Mouse (Mus musculus) MEL (cell line): ENCODE results near the gene Plek. TPM values are rescaled to one million over a fixed set of nuclear protein-coding genes. Genes with fewer than 3 reads are reported as not detected.
A peak's percentile ranks its signal among the peaks of the same experiment; 100 is the strongest.

Experiments
- DNase-seq: peaks from one replicate; pipeline ENCODE4 v3.0.0; 2011; ENCODE audit warnings: low read depth, low spot score
- H3K27ac ChIP-seq: 2 replicates; pipeline ENCODE4 v1.5.1; 2012; ENCODE audit warnings: low read depth, mild to moderate bottlenecking, control low read depth, low read length, moderate library complexity; ENCODE audit not compliant: control insufficient read depth
- H3K27me3 ChIP-seq, 2 experiments: fragments of 150-350 bp in 1 of 2; sonication (generic) in 1 of 2; 2 replicates each; pipeline ENCODE4 v1.6.1; 2012; ENCODE audit warnings: low read length in 2 of 2, mild to moderate bottlenecking in 2 of 2, improper control_type of control experiment in 1 of 2, moderate library complexity in 1 of 2; ENCODE audit not compliant: insufficient read depth in 2 of 2, control insufficient read depth in 1 of 2
- H3K36me3 ChIP-seq, 2 experiments: 2 replicates each; pipeline ENCODE4 v1.6.1; 2012 to 2014; ENCODE audit warnings: low read length in 2 of 2, improper control_type of control experiment in 1 of 2, inconsistent platforms in 1 of 2, mild to moderate bottlenecking in 1 of 2; ENCODE audit not compliant: insufficient read depth in 2 of 2, control insufficient read depth in 1 of 2
- H3K4me1 ChIP-seq, 2 experiments: fragments of 150-350 bp in 1 of 2; sonication (generic) in 1 of 2; 2 replicates each; pipeline ENCODE4 v1.6.1; 2012; ENCODE audit warnings: low read length in 2 of 2, improper control_type of control experiment in 1 of 2, mild to moderate bottlenecking in 1 of 2; ENCODE audit not compliant: insufficient read depth in 2 of 2, control insufficient read depth in 1 of 2
- H3K4me3 ChIP-seq, 2 experiments: fragments of 150-350 bp in 1 of 2; sonication (generic) in 1 of 2; 2 replicates each; pipeline ENCODE4 v1.5.1; 2012; ENCODE audit warnings: low read depth in 2 of 2, low read length in 2 of 2, mild to moderate bottlenecking in 2 of 2, moderate library complexity in 2 of 2, control low read depth in 1 of 2, improper control_type of control experiment in 1 of 2; ENCODE audit not compliant: control insufficient read depth in 1 of 2, insufficient read depth in 1 of 2
- H3K79me2 ChIP-seq: 2 replicates; pipeline ENCODE4 v1.6.1; 2012; ENCODE audit warnings: mild to moderate bottlenecking, low read length, moderate library complexity; ENCODE audit not compliant: control insufficient read depth, poor library complexity, insufficient read depth
- H3K9ac ChIP-seq: 2 replicates; pipeline ENCODE4 v1.6.1; 2012; ENCODE audit warnings: low read depth, mild to moderate bottlenecking, control low read depth, low read length, moderate library complexity; ENCODE audit not compliant: control insufficient read depth, poor library complexity, severe bottlenecking
- H3K9me3 ChIP-seq: fragments of 150-350 bp; sonication (generic); replicated peaks from 2 replicates; pipeline ENCODE4 v1.6.1; 2012; ENCODE audit warnings: mild to moderate bottlenecking, low read length, improper control_type of control experiment, moderate library complexity; ENCODE audit not compliant: insufficient read depth
- CHD1 ChIP-seq: IDR thresholded peaks from 2 replicates; pipeline ENCODE4 v1.6.1; 2012; ENCODE audit warnings: low read depth, mild to moderate bottlenecking, inconsistent platforms, low read length, improper control_type of control experiment
- CHD2 ChIP-seq: IDR thresholded peaks from 2 replicates; pipeline ENCODE4 v1.6.1; 2011; ENCODE audit warnings: low read length, improper control_type of control experiment
- CTCF ChIP-seq, 3 experiments: IDR thresholded peaks in 2 of 3; conservative IDR thresholded peaks in 1 of 3; 2 replicates each; pipeline ENCODE4 v1.5.1; 2011 to 2012; ENCODE audit warnings: low read length in 3 of 3, low read depth in 2 of 3, mild to moderate bottlenecking in 2 of 3, improper control_type of control experiment in 1 of 3, inconsistent platforms in 1 of 3, mixed read lengths in 1 of 3, moderate library complexity in 1 of 3; ENCODE audit not compliant: control insufficient read depth in 1 of 3, insufficient read depth in 1 of 3, poor library complexity in 1 of 3, severe bottlenecking in 1 of 3
- E2F4 ChIP-seq: IDR thresholded peaks from 2 replicates; pipeline ENCODE4 v1.6.1; 2011; ENCODE audit warnings: low read depth, low read length, improper control_type of control experiment, borderline replicate concordance
- ELF1 ChIP-seq: IDR thresholded peaks from 2 replicates; pipeline ENCODE4 v1.6.1; 2014; ENCODE audit warnings: low read depth, mild to moderate bottlenecking, inconsistent platforms, low read length, improper control_type of control experiment, moderate library complexity
- EP300 ChIP-seq, 2 experiments: IDR thresholded peaks; 2 replicates each; pipeline ENCODE4 v1.6.1; 2011; ENCODE audit warnings: improper control_type of control experiment in 2 of 2, low read length in 2 of 2, low read depth in 1 of 2, mild to moderate bottlenecking in 1 of 2
- GABPA ChIP-seq: IDR thresholded peaks from 2 replicates; pipeline ENCODE4 v1.6.1; 2012; ENCODE audit warnings: low read depth, mild to moderate bottlenecking, inconsistent platforms, low read length, improper control_type of control experiment, moderate library complexity
- GATA1 ChIP-seq: IDR thresholded peaks from 2 replicates; pipeline ENCODE4 v1.6.1; 2011; ENCODE audit warnings: low read depth, low read length, improper control_type of control experiment
- HCFC1 ChIP-seq: IDR thresholded peaks from 2 replicates; pipeline ENCODE4 v1.6.1; 2012; ENCODE audit warnings: low read depth, mild to moderate bottlenecking, inconsistent platforms, low read length, improper control_type of control experiment, moderate library complexity
- JUND ChIP-seq: IDR thresholded peaks from 2 replicates; pipeline ENCODE4 v1.6.1; 2011; ENCODE audit warnings: low read depth, mild to moderate bottlenecking, improper control_type of control experiment, low read length
- KAT2A ChIP-seq: conservative IDR thresholded peaks from 2 replicates; pipeline ENCODE4 v1.6.1; 2012; ENCODE audit warnings: low read depth, low read length, improper control_type of control experiment, inconsistent platforms
- MAFK ChIP-seq: IDR thresholded peaks from 2 replicates; pipeline ENCODE4 v1.6.1; 2011; ENCODE audit warnings: low read depth, mild to moderate bottlenecking, low read length, improper control_type of control experiment, borderline replicate concordance
- MAX ChIP-seq: IDR thresholded peaks from 2 replicates; pipeline ENCODE4 v1.6.1; 2011; ENCODE audit warnings: low read length, improper control_type of control experiment
- MAZ ChIP-seq: IDR thresholded peaks from 2 replicates; pipeline ENCODE4 v1.6.1; 2012; ENCODE audit warnings: low read depth, mild to moderate bottlenecking, inconsistent platforms, low read length, improper control_type of control experiment
- MEF2A ChIP-seq: IDR thresholded peaks from 2 replicates; pipeline ENCODE4 v1.6.1; 2014; ENCODE audit warnings: low read depth, mild to moderate bottlenecking, inconsistent platforms, low read length, improper control_type of control experiment; ENCODE audit not compliant: poor library complexity, insufficient replicate concordance, severe bottlenecking; ENCODE audit errors: extremely low read depth
- MXI1 ChIP-seq: IDR thresholded peaks from 2 replicates; pipeline ENCODE4 v1.6.1; 2011; ENCODE audit warnings: mild to moderate bottlenecking, low read depth, low read length, improper control_type of control experiment
- MYB ChIP-seq: IDR thresholded peaks from 2 replicates; pipeline ENCODE4 v1.6.1; 2011; ENCODE audit warnings: mild to moderate bottlenecking, low read depth, low read length, improper control_type of control experiment
- MYC ChIP-seq: IDR thresholded peaks from 2 replicates; pipeline ENCODE4 v1.6.1; 2011; ENCODE audit warnings: low read depth, mild to moderate bottlenecking, low read length, improper control_type of control experiment, moderate library complexity
- NELFE ChIP-seq: IDR thresholded peaks from 2 replicates; pipeline ENCODE4 v1.6.1; 2011; ENCODE audit warnings: low read depth, low read length, improper control_type of control experiment
- NRF1 ChIP-seq: IDR thresholded peaks from 2 replicates; pipeline ENCODE4 v1.6.1; 2014; ENCODE audit warnings: low read depth, mild to moderate bottlenecking, inconsistent platforms, low read length, improper control_type of control experiment, moderate library complexity; ENCODE audit not compliant: poor library complexity, insufficient read depth, severe bottlenecking
- POLR2A ChIP-seq, 2 experiments: IDR thresholded peaks; 2 replicates each; pipeline ENCODE4 v1.6.1; 2011 to 2012; ENCODE audit warnings: low read length in 2 of 2, mild to moderate bottlenecking in 2 of 2, control low read depth in 1 of 2, improper control_type of control experiment in 1 of 2, low read depth in 1 of 2, moderate library complexity in 1 of 2; ENCODE audit not compliant: control insufficient read depth in 1 of 2, insufficient read depth in 1 of 2, poor library complexity in 1 of 2
- POLR2AphosphoS2 ChIP-seq: IDR thresholded peaks from 2 replicates; pipeline ENCODE4 v1.6.1; 2011; ENCODE audit warnings: low read length, improper control_type of control experiment
- POLR2AphosphoS5 ChIP-seq: IDR thresholded peaks from 2 replicates; pipeline ENCODE4 v1.6.1; 2012; ENCODE audit warnings: low read depth, borderline replicate concordance, mild to moderate bottlenecking, inconsistent platforms, low read length, moderate library complexity, mixed read lengths
- RAD21 ChIP-seq: IDR thresholded peaks from 2 replicates; pipeline ENCODE4 v1.6.1; 2011; ENCODE audit warnings: mild to moderate bottlenecking, low read depth, low read length, improper control_type of control experiment
- RCOR1 ChIP-seq: IDR thresholded peaks from 2 replicates; pipeline ENCODE4 v1.6.1; 2012; ENCODE audit warnings: low read depth, mild to moderate bottlenecking, inconsistent platforms, low read length, improper control_type of control experiment
- SIN3A ChIP-seq: IDR thresholded peaks from 2 replicates; pipeline ENCODE4 v1.6.1; 2012; ENCODE audit warnings: low read length, improper control_type of control experiment, inconsistent platforms
- SMC3 ChIP-seq: IDR thresholded peaks from 2 replicates; pipeline ENCODE4 v1.6.1; 2011; ENCODE audit warnings: low read depth, low read length, improper control_type of control experiment
- TAL1 ChIP-seq: IDR thresholded peaks from 2 replicates; pipeline ENCODE4 v1.6.1; 2012; ENCODE audit warnings: mild to moderate bottlenecking, inconsistent platforms, low read length, moderate library complexity, mixed read lengths
- TBP ChIP-seq: IDR thresholded peaks from 2 replicates; pipeline ENCODE4 v1.8.0; 2011; ENCODE audit warnings: low read depth, low read length, improper control_type of control experiment
- TCF12 ChIP-seq: IDR thresholded peaks from 2 replicates; pipeline ENCODE4 v1.6.1; 2014; ENCODE audit warnings: low read depth, mild to moderate bottlenecking, inconsistent platforms, low read length, improper control_type of control experiment, moderate library complexity
- UBTF ChIP-seq: IDR thresholded peaks from 2 replicates; pipeline ENCODE4 v1.6.1; 2012; ENCODE audit warnings: low read depth, mild to moderate bottlenecking, inconsistent platforms, low read length, improper control_type of control experiment, moderate library complexity, borderline replicate concordance; ENCODE audit not compliant: insufficient read depth
- USF1 ChIP-seq: IDR thresholded peaks from 2 replicates; pipeline ENCODE4 v1.6.1; 2014; ENCODE audit warnings: low read depth, mild to moderate bottlenecking, inconsistent platforms, low read length, improper control_type of control experiment, moderate library complexity
- USF2 ChIP-seq, 2 experiments: IDR thresholded peaks; 2 replicates each; pipeline ENCODE4 v1.6.1; 2011 to 2012; ENCODE audit warnings: improper control_type of control experiment in 2 of 2, low read length in 2 of 2, borderline replicate concordance in 1 of 2, inconsistent platforms in 1 of 2, low read depth in 1 of 2, mild to moderate bottlenecking in 1 of 2; ENCODE audit not compliant: insufficient read depth in 1 of 2
- ZC3H11A ChIP-seq: IDR thresholded peaks from 2 replicates; pipeline ENCODE4 v1.6.1; 2012; ENCODE audit warnings: low read depth, mild to moderate bottlenecking, inconsistent platforms, low read length, improper control_type of control experiment
- ZKSCAN1 ChIP-seq: IDR thresholded peaks from 2 replicates; pipeline ENCODE4 v1.6.1; 2012; ENCODE audit warnings: low read depth, mild to moderate bottlenecking, inconsistent platforms, low read length, improper control_type of control experiment, moderate library complexity
- ZMIZ1 ChIP-seq: IDR thresholded peaks from 2 replicates; pipeline ENCODE4 v1.6.1; 2012; ENCODE audit warnings: low read depth, mild to moderate bottlenecking, inconsistent platforms, low read length, improper control_type of control experiment, moderate library complexity
- ZNF384 ChIP-seq: IDR thresholded peaks from 2 replicates; pipeline ENCODE4 v1.6.1; 2012; ENCODE audit warnings: low read depth, mild to moderate bottlenecking, inconsistent platforms, low read length, improper control_type of control experiment
- polyA plus RNA-seq, 2 experiments: library from polyadenylated mRNA; stranded (reverse) in 1 of 2; unstranded in 1 of 2; fragments of >175 nt in 1 of 2; fragments of >200 nt in 1 of 2; gene quantifications; 2 replicates each; pipeline versions ENCODE4 v1.2.1 to v1.2.4; 2012; ENCODE audit warnings: low replicate concordance in 2 of 2, low read depth in 1 of 2; ENCODE audit not compliant: insufficient read length in 2 of 2, insufficient read depth in 1 of 2, missing spikeins in 1 of 2
- total RNA-seq: library from RNA; depleted of rRNA; stranded (reverse); fragments of 300-350 nt; gene quantifications from 2 replicates; pipeline ENCODE4 v1.2.3, GENCODE M21; 2012

Plek gene
- total and polyA plus RNA-seq, 3 experiments = 51.5 to 357 (median 76.7) TPM

GRCm38 (mm10) chr11:16976937-16977336, 75.2 kb downstream of the Plek start:
- Histone ChIP-seq H3K36me3 (peaks cover 33 to 78% of the 10 kb centered on the region in 2 experiments), H3K4me1 (peaks cover 25 to 36% of the 10 kb centered on the region in 2 experiments), H3K4me3 (no peak overlapping the region), H3K9me3 (no peaks in the 10 kb centered on the region), H3K27ac (peak overlapping the region; percentile 97), H3K27me3 (no peaks in the 10 kb centered on the region), H3K79me2 (no peaks in the 10 kb centered on the region), H3K9ac (0 out of 2 replicates have a peak overlapping the region, but pooled peaks have one; percentile 13)
- peak; percentile 99 for DNase-seq
- peak; percentile 71 for TF ChIP-seq HCFC1
- TF ChIP-seq NELFE = no peak
- TF ChIP-seq CHD2 = peak; percentile 57; the same call in 1 of the 2 replicates
- TF ChIP-seq GATA1 = peak; percentile 99
- TF ChIP-seq MAZ = peak; percentile 71; the same call in 1 of the 2 replicates
- TF ChIP-seq ZMIZ1 = 0 out of 2 replicates have a peak, but pooled peaks have one; percentile 65
- peak; percentile 99 for TF ChIP-seq TAL1
- TF ChIP-seq ZNF384 = peak; percentile 70; the same call in 1 of the 2 replicates
- no peak for TF ChIP-seq JUND
- TF ChIP-seq MYC = peak; percentile 63
- peak; percentile 42 for TF ChIP-seq ZC3H11A
- peak; percentile 79 for TF ChIP-seq MXI1
- no peak for TF ChIP-seq ZKSCAN1
- 0 out of 2 replicates have a peak, but pooled peaks have one; percentile 57 for TF ChIP-seq MAX
- TF ChIP-seq MYB = peak; percentile 73
- no peak for TF ChIP-seq UBTF
- TF ChIP-seq USF2 (IDR thresholded peaks at IDR 0.05; ENCODE audit: borderline replicate concordance in 1 of 2, insufficient read depth in 1 of 2, low read depth in 1 of 2, low read length in 2 of 2) = no peak
- peak; percentile 72 for TF ChIP-seq TBP
- no peak for TF ChIP-seq POLR2AphosphoS5
- peak; percentile 99 for TF ChIP-seq MEF2A
- TF ChIP-seq CHD1 = no peak
- no peak; the same call in 1 of the 2 replicates for TF ChIP-seq RAD21
- peak; percentile 100 for TF ChIP-seq TCF12
- peak in 1 of 2 experiments; percentile 49; a peak in 2 of 4 replicates for TF ChIP-seq POLR2A (IDR thresholded peaks at IDR 0.05; ENCODE audit: control insufficient read depth in 1 of 2, insufficient read depth in 1 of 2, low read depth in 1 of 2, low read length in 2 of 2, poor library complexity in 1 of 2)
- TF ChIP-seq SMC3 = no peak
- no peak for TF ChIP-seq GABPA
- TF ChIP-seq KAT2A = 0 out of 2 replicates have a peak, but pooled peaks have one; percentile 51
- TF ChIP-seq SIN3A = peak; percentile 96
- TF ChIP-seq NRF1 = peak; percentile 24; the same call in 1 of the 2 replicates
- TF ChIP-seq E2F4 = no peak
- peak; percentile 97 for TF ChIP-seq MAFK
- TF ChIP-seq RCOR1 = peak; percentile 99
- peak; percentile 67 for TF ChIP-seq ELF1
- peak; percentile 98 to 100 for TF ChIP-seq EP300 (IDR thresholded peaks at IDR 0.05; ENCODE audit: low read depth in 1 of 2, low read length in 2 of 2)
- no peak for TF ChIP-seq CTCF (IDR thresholded peaks at IDR 0.05 in 2 of 3, conservative IDR thresholded peaks at IDR 0.05 in 1 of 3; ENCODE audit: control insufficient read depth in 1 of 3, insufficient read depth in 1 of 3, low read depth in 2 of 3, low read length in 3 of 3, poor library complexity in 1 of 3, severe bottlenecking in 1 of 3)
- TF ChIP-seq USF1 = no peak
- peak; percentile 95 for TF ChIP-seq POLR2AphosphoS2
